Mouse (Mus musculus): Measurements from ENCODE around the gene AC170998.1.
"Not testable (repeated sequence)": the region's sequence is repeated elsewhere in the genome, so short reads cannot be mapped to it uniquely, and the experiment has no call there.

AC170998.1 gene

DNA sequence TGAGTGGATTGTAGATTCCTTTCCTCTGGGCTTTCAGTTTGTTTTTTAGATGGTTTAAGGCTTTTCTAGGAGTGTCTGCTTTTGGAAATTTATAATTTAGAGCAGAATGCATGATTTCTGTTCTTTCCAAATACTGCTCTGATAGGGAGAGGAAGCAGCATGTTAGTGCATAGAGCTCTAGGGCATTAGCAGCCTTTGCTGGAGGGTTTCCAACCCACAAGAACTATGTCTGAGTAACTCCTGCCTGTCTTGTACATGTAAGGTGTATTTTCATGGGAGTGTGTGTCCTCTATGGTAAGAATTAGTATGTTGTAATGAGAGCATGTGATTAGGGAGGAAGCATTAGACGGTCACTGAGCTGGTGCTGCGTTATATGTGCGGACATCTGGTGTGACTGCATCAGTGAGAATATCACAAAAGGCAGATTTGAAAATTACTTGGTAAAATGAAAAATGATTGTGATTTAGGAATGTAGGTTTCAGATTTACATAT is 18.7 kb upstream of the AC170998.1 start:
- DNase-seq: no peak

DNA sequence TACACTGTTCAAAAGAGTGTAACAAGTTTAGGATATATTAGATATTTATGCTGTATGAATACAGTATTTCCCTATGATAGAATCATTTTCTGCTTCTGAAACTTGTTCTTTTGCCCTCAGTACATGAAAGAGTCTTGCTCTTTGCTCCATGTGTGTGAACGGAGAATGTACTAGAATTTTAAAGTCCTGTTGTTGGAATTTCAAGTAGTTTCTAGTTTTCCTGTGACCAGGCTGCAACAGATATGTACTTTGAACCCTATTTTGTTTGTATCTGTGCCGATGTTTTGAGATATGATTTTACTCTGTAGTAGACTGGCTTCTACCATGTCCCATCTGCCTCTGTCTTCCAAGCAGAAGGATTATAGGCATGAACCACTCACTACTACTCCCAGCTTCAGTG is 18.1 kb upstream of the AC170998.1 start:
- DNase-seq: no peak

- DNase-seq: no peak
Observed at GRCm38 (mm10) chr17:28708989-28709388, 16.9 kb upstream of the AC170998.1 start.

DNA sequence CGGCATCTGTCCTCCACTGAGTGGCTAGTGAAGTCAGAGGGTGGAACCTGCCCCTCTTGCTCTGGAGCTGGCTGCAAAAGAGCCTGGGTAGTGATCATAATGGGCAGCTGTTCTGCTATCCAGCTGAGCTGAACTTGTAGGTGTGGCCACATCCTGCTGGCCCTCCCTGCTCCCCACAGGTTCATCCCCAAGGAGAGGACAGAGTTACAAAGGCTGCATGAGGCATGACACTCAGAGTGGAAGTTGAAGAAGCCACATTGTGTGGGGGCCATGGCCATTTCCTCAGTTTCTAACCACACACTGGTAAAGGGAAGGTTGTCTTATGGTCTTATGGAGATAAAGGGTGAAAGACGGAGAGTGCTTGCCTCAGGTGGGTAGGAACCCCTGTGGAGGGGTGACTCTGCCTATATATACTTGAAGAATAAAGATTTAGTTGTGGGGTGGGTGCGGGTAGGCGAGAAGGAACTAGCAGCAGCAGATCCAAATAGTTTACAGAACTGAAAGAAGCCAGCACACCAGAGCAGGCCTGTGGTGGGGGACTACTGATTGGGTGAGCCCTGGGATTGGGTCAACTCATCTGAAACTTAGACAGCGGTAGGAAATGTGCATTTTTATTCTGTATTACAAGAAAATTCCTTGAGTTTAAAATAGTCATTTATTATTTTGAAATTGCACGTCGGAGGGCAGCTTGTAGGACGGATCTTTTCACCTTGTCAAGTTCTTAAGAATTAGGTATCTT is 16.2 kb upstream of the AC170998.1 start:
- DNase-seq: no peak

DNA sequence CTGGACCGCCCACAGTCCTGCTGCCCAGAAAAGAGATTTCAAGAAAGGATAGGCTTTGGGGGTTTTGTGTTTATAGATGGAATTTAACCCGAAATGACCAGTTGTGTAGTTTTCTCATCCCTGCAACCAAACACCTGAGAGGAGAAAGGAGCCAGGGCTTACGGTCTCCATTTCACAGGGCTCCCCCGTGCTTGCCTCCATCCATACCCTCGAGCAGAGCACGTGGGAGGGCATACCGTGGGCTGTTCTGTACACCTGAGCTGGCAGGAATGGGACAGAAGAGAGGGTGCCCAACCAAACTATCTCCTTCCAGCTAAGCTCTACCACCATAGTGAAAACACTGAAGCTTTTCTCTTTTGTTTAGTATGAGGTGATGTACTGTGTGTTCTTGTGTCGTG is 15.6 kb upstream of the AC170998.1 start:
- no peak for DNase-seq

- no peak for DNase-seq
Observed at GRCm38 (mm10) chr17:28711237-28711636, 14.6 kb upstream of the AC170998.1 start.

DNA sequence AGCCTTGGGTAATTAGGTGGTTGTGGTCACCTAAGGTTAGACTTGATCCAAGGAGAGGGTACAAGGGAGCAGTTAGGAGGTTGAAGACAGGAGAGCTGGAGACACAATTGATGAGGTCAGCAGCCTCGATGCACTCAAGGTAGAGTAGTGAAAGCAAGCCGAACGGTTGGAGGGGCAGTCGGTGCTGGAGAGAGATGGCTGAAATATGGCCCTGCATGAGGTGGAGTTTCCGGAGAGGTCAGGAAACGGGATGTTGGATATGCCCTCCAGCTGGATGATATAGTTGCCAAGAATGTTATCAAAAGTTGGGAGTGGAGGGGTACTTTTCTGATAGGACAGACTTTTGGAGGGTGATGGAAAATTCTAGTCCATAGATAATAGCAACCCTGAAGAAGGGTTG is 13.6 kb upstream of the AC170998.1 start:
- no peak for DNase-seq

DNA sequence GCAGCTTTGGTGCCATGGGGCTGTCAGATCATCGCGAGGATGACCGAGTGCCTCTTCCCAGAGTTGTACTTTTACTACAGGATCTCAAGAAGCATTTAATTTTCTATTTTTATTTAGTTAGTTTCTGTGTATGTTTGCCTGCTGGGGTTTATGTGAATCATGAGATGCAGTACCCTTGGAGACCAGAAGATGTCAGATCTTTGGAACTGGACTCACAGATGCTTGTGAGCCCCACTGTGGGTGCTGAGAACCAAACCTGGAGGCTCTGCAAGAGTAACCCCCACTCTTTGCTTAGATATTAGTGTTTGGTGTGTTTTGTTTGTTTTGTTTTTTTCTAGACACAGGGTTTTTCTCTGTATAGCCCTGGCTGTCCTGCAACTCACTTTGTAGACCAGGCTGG is 11.9 kb upstream of the AC170998.1 start:
- DNase-seq: no peak

GRCm38 (mm10) chr17:28715832-28716548 is 9.9 kb upstream of the AC170998.1 start:
- no peak for DNase-seq

GRCm38 (mm10) chr17:28717535-28717934 is 8.3 kb upstream of the AC170998.1 start:
- no peak for DNase-seq

- DNase-seq: not testable (repeated sequence)
Observed at GRCm38 (mm10) chr17:28727511-28727910, 1.6 kb downstream of the AC170998.1 start.

GRCm38 (mm10) chr17:28735317-28736105 is 9.6 kb downstream of the AC170998.1 start:
- no peak for DNase-seq

DNA sequence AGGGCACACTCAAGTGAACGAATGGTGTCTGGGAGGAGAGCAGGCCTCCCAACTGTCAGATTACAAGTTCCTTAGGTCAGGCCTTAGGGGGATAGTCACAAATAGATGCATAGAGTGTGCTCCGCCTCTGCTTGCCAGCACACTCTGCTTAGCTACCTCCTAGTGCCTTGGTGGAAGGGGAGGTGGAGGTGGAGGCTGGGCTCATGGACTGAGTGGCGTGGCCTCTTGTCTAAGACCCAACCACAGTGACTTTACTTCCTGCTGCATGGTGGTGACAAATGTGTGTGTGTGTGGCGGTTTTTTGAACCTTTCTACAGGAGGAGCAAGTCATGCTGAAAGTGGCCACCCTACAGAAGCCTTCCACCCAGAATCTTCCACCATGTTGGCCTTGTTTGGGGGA is 10.6 kb downstream of the AC170998.1 start:
- DNase-seq: no peak

DNA sequence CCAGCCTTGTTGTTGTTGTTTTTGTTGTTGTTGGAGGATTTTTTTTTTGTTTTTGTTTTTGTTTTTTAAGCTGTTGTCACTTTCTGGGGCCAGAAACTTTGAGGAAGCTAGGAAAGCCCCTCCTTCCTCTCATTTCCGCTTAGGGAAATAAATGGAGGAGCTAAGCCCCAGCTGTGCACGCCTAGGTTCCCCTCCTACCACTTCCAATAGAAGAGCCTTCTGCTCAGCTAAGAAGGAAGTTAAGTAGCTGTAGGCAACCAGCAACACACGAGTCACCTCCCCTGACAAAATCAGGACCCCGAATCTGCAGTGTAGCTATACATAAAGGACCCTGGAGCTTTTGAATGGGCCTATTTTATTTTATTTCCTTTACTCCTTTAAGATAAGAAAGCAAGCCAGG is 12.1 kb downstream of the AC170998.1 start:
- DNase-seq: no peak

DNA sequence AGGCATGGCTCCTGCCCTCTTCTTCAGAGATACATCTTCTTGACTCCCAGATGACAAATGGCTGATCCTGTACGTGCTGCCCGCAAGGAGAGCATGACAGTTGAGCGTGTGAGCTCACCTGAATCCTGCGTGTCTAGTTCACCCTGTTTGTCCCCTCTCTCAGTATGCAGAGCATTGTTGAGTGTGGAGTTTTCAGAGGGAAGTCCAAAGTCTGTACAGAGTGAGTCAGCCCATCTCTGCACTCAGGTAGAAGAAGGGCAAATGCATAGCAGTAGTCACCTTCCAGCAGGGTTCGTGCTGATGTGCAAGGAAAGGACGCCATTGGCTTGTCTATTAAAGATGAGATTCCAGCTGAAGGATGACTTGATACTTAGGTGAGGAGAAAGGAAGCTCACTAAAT is 13.4 kb downstream of the AC170998.1 start:
- DNase-seq: no peak

DNA sequence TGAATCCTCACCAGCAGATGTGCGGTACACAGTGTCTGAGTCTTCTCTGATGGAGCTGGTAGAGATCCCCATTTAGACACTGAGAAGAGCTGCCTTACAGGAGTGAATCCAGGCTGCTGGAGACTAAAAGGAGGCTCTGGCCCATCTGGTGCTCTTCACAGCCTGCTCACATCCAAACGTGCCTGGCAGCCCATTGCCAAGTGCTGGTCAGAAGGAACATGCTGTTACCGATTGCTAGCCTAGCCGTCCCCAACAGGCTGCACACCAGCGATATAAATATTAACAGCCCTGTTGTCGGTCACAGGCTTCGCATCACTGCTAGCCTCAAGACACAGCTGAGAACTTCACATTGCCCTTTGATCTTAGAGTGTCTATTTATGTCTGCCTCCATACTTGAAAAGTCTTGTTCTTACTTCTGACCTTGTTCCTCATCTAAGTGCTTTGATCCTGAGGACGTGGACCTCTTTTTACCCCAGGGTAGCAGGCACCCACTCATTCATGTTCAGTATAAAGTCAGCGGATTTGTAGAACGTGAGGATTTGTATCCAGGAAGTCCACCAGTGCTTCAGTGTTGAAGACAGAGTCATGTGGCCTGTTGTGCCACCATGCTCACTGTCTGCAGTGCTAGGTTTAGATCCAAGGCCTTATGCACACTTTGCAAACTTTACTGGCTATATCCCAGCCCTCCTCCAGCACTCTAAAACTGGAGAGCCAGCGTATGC is 17.4 kb downstream of the AC170998.1 start:
- peak; percentile 69 for DNase-seq

- DNase-seq: no peak
Observed at GRCm38 (mm10) chr17:28743916-28744315, 18.0 kb downstream of the AC170998.1 start.

DNA sequence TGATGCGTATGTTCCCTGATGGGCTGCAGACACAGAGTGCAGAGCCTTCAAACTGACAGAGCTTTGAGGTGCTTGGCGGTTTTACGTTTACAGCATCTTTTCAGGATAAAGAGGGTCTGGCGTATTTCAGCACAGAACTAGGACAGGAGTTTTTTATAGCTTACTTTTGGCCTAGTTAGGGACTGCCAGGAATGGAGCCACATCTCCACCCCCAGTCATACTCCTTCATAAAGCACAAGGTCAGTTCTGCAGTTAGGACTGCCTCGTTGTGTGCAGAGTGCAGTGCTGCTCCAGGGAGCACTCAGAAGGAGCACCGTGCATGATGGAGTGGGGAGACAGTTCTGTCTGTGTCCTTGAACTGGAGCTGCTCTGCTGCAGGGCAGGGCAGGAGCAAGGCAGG is 19.9 kb downstream of the AC170998.1 start:
- no peak for DNase-seq

DNA sequence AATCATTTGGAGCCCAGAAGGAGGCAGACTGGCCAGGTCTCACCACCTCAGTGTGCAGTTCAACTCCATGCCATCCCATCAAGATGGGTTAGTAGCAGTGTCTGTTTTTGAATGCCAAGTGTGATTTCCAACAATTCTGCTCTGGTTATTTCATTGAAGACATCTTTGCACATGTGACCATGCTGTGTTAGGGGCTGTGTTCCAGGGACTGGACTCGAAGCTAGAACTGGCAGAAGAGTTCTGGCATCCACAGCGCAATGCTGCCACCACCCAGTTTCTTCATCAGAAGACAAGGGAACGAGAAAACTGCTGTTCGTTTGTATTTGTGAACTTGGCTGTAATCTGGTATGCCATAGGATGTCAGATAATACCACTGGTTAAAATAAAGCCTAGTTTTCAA is 22.1 kb downstream of the AC170998.1 start:
- DNase-seq: no peak

GRCm38 (mm10) chr17:28750580-28750979 is 24.7 kb downstream of the AC170998.1 start:
- DNase-seq: no peak

- no peak for DNase-seq
Observed at GRCm38 (mm10) chr17:28756447-28756846, 30.6 kb downstream of the AC170998.1 start.

DNA sequence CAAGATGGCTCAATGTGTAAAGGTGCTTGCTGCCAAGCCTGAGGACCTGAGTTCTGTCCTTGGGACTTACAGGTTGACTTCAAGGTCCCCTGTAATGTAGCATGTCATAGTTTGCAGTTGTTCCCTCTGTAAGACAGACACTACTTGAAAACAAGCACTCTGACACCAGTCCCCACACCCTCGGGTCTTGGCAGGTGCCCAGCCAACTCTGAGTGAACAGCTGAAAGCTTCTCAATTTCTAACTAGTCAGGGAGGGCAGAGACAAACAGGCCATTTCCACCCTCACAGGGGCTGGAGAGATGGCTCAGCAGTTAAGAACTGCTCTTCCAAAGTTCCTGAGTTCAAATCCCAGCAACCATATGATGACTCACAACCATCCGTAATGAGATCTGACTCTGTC is 31.6 kb downstream of the AC170998.1 start:
- no peak for DNase-seq

Measured in right cerebral cortex, postnatal 25 days (tissue).